Comparison of ENCODE assay signal across 8 mouse cellular contexts in genomic region chr1:166253898-166254894, GRCm38 (mm10). TPM values are rescaled to one million over a fixed set of nuclear protein-coding genes. Genes with fewer than 3 reads are reported as not detected.
DNase-seq lines count a peak whose midpoint lies in the region; ATAC-seq and TF ChIP-seq lines count a peak whose summit lies in the region.

Ildr2 (plus strand) TSS chr1:166254139.

- H3K9ac ChIP-seq in hindbrain, postnatal 0 days (replicated peaks; ENCODE audit: low read length): peak within 1 kb of the TSS; percentile 63

- peak; percentile 57 to 78 for DNase-seq in adrenal gland, adult (ENCODE audit: inconsistent age in 2 of 2, low spot score in 1 of 2)
- peak; percentile 68 to 81 for DNase-seq in cerebellum, postnatal 25 days
- DNase-seq in gastrocnemius, postnatal 14 days: peak; percentile 73
- peak; percentile 77 for DNase-seq in hindbrain, postnatal 0 days (ENCODE audit: low spot score)
- DNase-seq in left cerebral cortex, postnatal 14 days (ENCODE audit: low spot score in 2 of 2): peak; percentile 35 to 72
- DNase-seq in right cerebral cortex, postnatal 10 days (ENCODE audit: low spot score in 2 of 2): peak; percentile 78 to 82
- no peak for DNase-seq in spleen, postnatal 14 days (ENCODE audit: low spot score in 2 of 2)

- H3K4me3 ChIP-seq in hindbrain, postnatal 0 days (ENCODE audit: low read length): peak within 1 kb of the TSS; percentile 58

- H3K36me3 ChIP-seq in hindbrain, postnatal 0 days (ENCODE audit: insufficient read depth, low read length): no peaks in the 10 kb centered on the region

- intact Hi-C loops in gastrocnemius, postnatal 14 days (cut with DNase I; ENCODE audit: low total_unique reads): loop anchor here (5.0 kb wide), 1 partner anchor 92 kb away; no protein-coding TSS in a partner anchor
- intact Hi-C loops in left cerebral cortex, postnatal 14 days (cut with DNase I): loop anchor here (5.0 kb wide), 1 partner anchor 92 kb away; no protein-coding TSS in a partner anchor

- H3K9me3 ChIP-seq in hindbrain, postnatal 0 days (ENCODE audit: low read length): no peaks in the 10 kb centered on the region

- H3K4me2 ChIP-seq in hindbrain, postnatal 0 days (ENCODE audit: low read depth, low read length): peak within 1 kb of the TSS; percentile 80

- under 1% methylated on average over 61 of the region's 72 CpGs for WGBS in hindbrain, postnatal 0 days

- peak; percentile 76 for ATAC-seq in hindbrain, postnatal 0 days
- ATAC-seq in megakaryocyte, adult 5-6 weeks (ENCODE audit: poor library complexity, severe bottlenecking): peak; percentile 40; the same call in 1 of the 2 replicates

- H3K27me3 ChIP-seq in hindbrain, postnatal 0 days (ENCODE audit: insufficient read depth, low read length): no peaks in the 10 kb centered on the region

- H3K4me1 ChIP-seq in hindbrain, postnatal 0 days (ENCODE audit: insufficient read depth, low read length): peaks cover 11% of the 10 kb centered on the region; the same call in 1 of the 2 replicates

- no peak within 1 kb of the TSS; the same call in 1 of the 2 replicates for H3K27ac ChIP-seq in hindbrain, postnatal 0 days

- TF ChIP-seq CTCF in hindbrain, postnatal 0 days (IDR thresholded peaks at IDR 0.05; ENCODE audit: low read depth): 0 out of 2 replicates have a peak, but pooled peaks have one; percentile 13

RNA-seq across cellular contexts. Expression of gene Ildr2, which starts in this region (rescaled TPM):
- 1 to 10 TPM; 2.1 to 2.5 TPM for total RNA-seq in gastrocnemius, postnatal 14 days (2021)
- 23.0 and 25.8 TPM in 2 replicates for total RNA-seq in hindbrain, postnatal 0 days (2014; rRNA removed)
- 5.3 and 5.9 TPM in 2 replicates for polyA plus RNA-seq in hindbrain, postnatal 0 days (2015; fragmentation: Nextera tagmentation; extraction: Ambion mirVana)
- 100 to 1,000 TPM; 146 to 166 TPM for total RNA-seq in left cerebral cortex, postnatal 14 days (2021)
- total RNA-seq in megakaryocyte, adult 5-6 weeks (2015): 0.02 TPM in 1 of 2 replicates, not detected in the other
- 0.16 TPM in 1 of 2 replicates, not detected in the other for total RNA-seq in megakaryocyte, adult 5-6 weeks (2017)

Comparison
In these comparisons a context has a peak if more than half of its experiments do, and no peak if none do; other contexts are left out.
1. Peak in ATAC-seq in megakaryocyte, adult 5-6 weeks; RNA of the gene not detected or under 1 TPM.
2. DNase-seq: peak in adrenal gland, adult (2 of 2), cerebellum, postnatal 25 days (2 of 2), gastrocnemius, postnatal 14 days (single experiment), hindbrain, postnatal 0 days (single experiment), left cerebral cortex, postnatal 14 days (2 of 2) and right cerebral cortex, postnatal 10 days (2 of 2); none in spleen, postnatal 14 days (0 of 2).